Mouse (Mus musculus) spleen, adult 18-20 months (tissue): ENCODE results near the gene Cdk5r2.

ENCODE experiments used
- DNase-seq, 2 experiments: peaks; one replicate each; pipeline ENCODE4 v3.0.0; 2022; ENCODE audit warnings: mixed read lengths in 2 of 2

The Cdk5r2 gene

GRCm38 (mm10) chr1:74893134-74893855 is 38.6 kb downstream of the Cdk5r2 start, which contains the start of gene Cryba2:
Gene Cryba2, minus strand, starts transcription at chr1:74893143.
- DNase-seq: peak in 1 of 2 experiments; percentile 11

- peak in 1 of 2 experiments; percentile 51 for DNase-seq
Observed at GRCm38 (mm10) chr1:74894966-74895365, 40.2 kb downstream of the Cdk5r2 start.

DNA sequence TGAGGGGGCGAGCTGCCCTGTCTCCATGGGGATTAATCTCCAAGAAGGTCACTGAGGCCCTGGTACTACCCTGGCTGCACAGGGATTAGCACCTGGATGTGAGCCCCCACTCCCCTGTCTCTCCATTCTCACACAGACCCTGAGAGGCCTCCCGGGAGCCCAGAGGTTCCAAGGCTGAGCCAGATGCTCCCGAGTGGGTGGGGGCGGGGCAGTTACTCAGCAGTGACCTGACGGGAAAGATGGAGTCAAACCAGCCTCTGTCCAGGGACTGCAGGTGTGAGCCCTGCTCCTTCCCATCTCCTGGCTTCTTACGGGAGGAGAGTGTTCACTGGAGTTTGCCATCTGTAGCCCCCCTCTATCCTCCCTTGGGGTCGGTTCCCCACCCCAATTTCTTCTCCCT is 43.2 kb downstream of the Cdk5r2 start:
- no peak for DNase-seq

DNA sequence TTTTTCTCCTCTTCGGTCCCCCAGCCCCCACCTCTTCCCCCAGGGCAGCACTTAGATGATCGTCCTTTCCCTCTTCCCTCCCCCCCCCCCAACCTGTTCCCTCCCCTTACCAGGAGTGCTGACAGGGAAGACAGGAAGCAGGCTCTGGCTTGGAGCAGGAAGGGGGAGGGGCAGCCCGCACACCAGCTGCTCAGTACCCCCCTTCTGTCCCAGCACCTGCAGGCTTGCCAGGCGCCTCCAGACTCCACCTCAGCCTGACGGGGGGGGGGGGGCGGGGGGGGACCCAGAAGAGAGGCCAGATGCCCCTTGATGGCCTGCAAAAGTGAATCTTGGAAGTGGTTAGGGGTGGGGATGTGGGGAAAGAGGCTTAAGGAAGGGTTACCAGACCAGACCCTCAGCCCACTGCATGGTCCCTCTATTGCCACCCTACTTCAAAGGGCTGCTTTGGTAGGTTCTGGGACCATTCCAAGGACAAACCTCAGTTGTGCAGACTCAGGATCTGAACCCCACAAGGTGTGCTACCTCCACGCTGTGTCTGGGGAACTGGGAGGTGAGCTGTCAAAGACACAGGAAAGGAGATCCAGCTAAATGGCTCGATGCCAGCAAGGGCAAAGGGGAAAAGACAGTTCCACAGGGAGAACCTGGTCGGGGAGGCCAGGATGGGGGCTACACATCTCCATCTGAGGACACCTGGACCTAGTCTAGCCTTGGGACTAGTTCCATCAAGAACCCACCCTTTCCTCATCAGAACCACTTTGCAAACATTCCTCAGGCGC is 44.1 kb downstream of the Cdk5r2 start:
- DNase-seq: no peak

GRCm38 (mm10) chr1:74900341-74901285 is 45.9 kb downstream of the Cdk5r2 start:
- DNase-seq: no peak

GRCm38 (mm10) chr1:74901686-74902085 is 47.0 kb downstream of the Cdk5r2 start:
- DNase-seq: peak in 1 of 2 experiments; percentile 48

DNA sequence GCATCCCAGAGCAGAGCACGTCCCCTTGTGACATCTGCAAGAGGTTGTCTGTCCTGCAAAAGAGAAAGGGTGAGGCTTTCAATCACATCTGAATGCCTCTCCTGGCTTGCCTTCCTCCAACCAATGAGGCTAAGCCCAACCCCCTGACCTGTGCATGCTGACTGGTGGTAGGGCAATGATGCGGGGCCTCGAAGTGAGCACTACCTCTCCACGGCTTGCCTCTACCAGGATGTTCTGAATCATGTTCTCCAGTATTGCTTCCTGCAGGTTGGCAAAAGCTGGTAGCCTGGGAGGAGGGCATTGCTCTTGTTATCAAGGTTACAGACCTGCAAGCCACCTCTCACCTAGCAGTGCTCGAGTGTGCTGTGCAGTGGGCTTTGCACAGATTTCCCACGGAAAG is 47.5 kb downstream of the Cdk5r2 start:
- DNase-seq: no peak
